Mouse (Mus musculus): ENCODE data around the gene Skida1.

Gene Skida1

DNA sequence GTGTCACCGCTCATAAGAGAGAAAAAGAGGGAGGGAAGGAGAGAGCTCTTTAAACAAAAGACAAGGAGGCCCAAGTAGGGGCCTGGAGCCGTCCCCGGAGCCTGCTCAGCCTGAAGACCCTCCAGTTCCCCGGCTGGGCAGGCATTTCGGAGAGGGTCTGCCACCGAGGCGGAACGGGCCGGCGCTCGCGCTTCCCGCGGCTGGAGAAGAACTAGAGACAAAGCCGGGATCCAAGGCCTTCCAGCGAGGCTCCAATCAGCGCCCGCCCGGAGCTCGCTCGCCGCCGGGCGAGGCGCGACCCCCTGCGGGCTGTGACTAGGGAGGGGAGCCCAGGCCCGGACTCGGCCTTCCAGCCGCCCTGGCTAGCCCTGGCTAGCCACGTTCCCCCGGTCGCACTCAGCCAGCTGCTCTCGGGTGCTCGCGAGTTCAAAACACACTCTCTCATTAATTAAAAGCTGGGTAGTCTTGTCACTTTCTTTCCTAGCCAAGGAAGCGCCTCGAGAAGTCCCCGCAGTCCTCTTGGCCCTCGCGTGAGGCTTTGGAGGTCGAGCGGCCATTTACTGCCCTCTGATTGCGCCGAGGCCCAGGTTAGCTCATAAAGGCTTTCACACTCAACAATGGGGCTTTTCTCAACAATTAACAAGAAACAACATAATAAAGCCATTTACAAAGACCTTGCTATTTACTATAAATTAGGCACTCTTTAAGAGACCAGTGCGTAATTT lies 9.1 kb downstream of the Skida1 start:
- peak; percentile 72 for DNase-seq (ENCODE audit: low read depth, low spot score)

DNA sequence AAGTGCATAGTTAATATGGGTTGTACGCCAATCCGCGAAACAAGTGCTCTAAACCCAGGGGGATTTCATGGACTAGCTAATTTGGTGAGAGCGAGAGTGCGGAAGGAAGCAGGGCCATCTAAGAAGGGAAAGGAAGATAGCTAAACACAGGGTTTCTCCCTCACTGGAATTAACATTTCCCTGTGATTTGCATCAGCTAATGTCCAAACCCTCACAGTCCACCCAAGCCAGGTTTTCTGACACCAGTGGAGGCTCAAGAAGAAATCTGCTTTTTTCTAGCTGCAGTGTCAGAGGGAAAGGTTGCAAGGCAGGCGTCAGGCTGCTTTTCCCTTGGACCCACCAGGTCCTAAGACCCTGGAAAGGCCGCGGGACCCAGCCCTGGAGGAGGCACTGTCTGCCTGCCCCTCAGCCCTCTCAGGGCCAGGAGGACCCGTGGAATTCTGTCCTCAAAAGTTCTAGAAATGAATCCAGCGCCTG lies 9.9 kb downstream of the Skida1 start:
- DNase-seq (ENCODE audit: low read depth, low spot score): no peak

DNA sequence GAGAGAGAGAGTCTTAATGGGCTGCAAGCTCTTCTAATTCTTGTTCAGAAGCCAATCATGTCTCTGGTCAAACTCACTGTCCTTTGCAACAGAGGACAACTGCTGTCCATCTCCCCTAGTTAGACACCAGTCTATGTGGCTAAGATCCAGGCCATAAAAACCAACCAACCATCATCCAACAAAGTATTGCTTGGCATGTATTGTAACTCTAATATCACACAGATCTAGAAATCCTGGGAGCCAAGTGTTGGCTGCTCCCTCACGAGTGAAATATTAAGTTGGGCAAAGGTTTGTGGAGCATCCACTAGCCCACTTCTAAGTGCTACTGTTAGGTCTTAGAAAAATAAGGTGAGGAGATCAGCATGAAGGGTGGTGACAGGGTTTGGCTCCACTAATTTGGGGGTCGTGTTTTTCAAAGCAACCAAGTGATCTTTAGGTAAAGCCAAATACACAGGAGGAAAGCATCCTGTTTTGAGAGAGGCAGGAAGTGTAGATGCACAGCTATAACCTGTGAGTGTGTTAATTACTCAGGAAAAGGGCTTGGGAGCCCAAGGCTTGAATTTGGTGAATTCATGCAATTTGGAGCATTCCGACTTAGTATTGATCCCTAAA lies 10.6 kb downstream of the Skida1 start:
- no peak for DNase-seq (ENCODE audit: low read depth, low spot score)

DNA sequence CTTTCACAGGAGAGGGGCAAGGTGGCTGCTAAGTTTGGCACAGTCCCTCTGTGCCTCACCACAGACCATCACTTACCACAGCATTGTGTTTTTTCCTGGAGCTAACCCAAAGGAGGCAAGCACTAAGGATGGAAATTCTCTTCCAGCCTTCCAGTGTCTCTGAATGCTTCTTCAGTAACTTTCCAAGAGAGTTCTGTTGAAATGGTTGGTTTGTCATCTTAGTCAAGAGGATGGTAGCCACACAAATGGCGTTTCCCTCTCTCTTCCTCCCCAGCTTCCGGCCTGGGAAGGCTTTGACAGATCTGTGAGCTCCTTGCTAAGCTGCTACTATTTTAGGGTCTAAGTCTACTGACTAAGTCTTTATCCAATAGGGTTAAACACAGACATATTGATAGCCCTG lies 11.4 kb downstream of the Skida1 start, which contains the start of gene A930004D18Rik:
A930004D18Rik (minus strand) TSS at position 247 of the 400 bp plus-strand sequence.
- no peak for DNase-seq (ENCODE audit: low read depth, low spot score)

DNA sequence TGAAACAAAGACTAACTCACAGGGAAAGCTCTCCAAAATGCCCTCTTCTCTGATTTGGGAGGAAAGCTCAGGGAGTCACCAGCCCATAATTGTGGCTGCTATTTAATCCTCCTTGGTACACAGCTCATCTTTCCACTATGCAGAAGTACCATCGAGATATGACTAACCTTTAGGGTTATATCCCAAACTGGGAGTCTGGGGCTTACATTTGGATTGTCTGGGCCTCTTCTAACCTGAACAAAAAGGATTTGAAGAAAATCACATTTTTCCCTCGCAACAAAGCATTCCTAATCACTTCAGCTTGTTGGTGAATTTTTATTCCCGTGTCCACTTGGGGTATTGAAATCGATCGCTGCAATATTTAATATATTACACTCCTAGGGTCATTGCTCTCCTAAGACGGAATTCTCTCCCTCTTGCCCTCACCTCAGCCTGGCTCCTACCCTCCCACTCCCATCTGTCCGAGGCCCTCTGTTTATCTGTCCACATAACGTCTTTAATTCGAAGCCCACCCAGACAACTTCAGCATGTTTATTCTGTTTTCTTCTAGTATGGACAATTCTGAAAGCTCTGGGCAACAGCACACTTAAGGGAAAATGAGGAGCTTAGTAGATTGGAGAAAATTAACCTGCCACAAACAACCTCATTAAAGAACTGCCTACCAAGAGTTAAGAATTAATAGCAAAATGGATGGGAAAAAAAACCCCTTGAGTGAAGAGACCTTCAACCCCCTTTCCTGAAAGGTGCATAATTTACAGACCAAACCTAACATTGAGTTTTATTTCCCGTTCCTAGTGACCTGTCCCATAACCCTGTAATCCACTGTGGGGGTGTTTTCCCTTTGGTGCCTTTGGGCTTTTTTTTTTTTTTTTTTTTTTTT lies 14.2 kb downstream of the Skida1 start:
- DNase-seq (ENCODE audit: low read depth, low spot score): no peak

DNA sequence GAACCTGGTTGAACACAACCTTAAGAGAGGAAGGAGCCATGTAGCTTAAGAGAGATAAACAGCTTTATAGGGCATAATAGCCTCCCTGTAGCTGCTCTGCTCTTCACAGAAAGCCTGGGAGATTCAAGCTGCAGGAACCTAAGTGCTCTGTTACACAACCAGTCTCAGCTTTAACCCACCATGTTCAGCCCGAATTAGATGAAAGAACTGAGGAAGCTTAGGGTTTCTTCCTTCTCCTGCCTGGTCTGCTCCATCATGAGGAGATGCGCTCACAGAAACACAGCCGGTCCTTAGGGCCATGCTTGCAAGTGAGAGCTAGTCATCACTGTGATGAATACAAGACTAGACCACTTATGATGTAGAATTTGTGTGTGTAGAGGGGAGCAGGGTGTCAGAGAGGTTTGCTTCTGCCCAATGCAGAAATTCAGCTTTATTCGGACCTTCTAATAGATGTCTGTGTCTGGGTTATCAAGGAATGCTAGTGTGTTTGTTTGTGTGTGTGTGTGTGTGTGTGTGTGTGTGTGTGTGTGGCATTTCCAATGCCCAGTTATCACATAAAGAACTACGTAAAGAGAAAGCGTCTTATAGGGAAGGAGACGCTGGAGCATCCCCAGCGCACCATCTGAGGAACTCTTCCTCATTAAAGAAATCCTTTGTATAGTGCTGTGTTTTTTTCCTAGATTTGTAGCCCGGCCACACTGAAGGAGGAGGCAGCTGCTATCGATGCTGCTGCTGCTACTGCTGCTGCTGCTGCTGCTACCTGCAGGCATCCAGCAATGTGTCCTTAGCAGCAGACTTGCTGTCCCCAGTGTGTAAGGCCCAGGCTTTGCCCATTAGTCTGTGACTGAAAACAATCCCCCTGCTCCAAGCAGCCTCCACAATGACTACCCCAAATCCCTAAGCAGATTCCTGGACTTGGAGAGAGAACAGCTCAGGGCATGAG lies 15.4 kb downstream of the Skida1 start:
- DNase-seq (ENCODE audit: low read depth, low spot score): no peak

DNA sequence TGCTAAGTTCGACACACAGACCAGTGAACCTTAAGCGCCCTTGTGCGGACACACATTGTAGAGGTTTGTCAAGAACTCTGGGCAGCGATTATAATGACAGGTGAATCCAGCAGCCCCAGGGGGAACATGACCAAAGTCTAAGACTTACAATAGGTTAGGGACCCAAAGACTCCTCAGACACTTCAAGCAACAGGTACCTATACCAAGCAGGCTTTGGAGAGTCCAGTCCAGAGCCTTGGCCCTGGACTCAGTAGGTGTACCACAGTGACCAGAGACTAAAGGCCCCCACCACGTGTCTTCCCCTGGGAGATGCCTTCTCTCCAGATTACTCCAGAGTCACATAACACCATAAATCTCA lies 16.3 kb downstream of the Skida1 start:
- DNase-seq (ENCODE audit: low read depth, low spot score): no peak

DNA sequence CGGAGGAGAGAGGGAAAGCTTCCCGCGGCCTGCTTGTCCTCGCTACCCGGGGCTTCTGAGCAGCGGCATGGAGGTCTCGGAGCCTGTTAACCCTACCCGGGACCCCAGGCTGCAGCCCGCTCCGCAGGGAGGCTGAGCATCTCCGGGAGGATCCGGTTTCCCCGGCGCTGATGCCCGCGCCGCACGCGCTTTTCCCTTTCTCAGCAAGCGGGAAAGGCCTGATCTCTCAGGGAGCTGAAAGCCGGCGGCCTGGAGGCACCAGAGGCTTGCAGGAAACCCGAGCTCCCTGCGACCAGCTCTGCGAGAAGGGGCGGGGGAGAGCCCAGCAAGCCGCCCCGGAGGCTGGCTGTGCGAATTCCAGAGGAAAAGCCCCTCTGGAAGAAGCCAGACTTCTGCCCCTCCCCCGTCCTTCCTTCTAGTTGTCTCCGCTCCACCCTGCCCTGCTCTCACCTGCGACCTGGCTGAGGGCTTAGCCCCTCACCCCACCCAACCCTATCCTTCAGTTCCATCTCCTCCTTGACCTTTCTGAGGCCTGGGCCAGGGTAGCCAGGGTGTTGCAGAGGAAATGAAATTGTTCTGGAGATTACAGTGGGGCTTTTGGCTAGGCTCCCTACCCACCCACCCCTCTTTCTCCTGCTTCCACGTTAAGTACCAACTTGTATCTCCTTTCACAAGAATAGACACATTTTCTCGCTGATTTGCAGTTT lies 16.9 kb downstream of the Skida1 start:
- peak; percentile 94 for DNase-seq (ENCODE audit: low read depth, low spot score)

DNA sequence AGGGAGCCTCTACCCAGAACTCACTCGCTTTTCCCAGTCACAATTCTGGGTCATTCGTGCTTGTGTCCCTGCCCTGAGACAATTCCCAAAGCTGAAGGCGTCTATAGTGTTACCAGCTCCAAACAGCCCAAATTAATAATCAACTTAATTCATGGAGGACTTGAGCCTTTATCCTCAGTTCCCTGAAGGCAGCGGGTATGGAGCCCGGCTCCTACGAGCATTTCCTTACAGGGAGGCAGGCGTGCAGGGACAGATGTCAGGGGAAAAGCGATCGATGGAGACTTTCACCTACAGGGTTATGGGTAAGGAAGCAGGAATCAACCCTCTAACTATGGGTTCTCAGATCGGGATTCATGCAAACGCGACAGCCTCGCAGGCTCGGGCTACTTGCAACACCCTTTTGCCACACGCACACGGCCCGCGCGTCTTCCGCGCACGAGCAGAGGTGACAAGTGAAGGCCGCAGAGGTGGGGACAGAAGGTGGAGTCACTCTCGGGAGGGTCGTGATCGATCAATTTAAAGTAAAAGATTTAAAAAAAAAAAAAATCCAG lies 17.5 kb downstream of the Skida1 start:
- DNase-seq (ENCODE audit: low read depth, low spot score): peak; percentile 70

DNA sequence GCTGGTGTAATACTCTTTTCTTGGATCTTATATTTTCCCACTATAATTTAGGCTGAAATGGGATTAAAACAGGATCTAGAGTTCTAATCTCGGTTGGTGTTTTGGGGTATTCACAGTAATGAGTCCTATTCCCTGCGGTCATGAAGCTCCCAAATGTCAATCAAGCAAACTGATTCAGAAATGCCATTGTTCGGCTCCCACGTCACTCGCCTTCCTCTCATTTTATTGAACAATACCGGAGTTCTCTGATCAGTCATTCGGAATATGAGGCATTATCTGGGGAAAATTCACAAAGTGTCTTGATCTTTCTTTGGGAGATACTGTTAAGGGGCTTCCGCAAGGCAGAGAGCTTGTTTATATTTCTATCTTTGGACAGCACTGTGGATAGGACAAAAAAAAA lies 18.3 kb downstream of the Skida1 start:
- DNase-seq (ENCODE audit: low read depth, low spot score): no peak

DNA sequence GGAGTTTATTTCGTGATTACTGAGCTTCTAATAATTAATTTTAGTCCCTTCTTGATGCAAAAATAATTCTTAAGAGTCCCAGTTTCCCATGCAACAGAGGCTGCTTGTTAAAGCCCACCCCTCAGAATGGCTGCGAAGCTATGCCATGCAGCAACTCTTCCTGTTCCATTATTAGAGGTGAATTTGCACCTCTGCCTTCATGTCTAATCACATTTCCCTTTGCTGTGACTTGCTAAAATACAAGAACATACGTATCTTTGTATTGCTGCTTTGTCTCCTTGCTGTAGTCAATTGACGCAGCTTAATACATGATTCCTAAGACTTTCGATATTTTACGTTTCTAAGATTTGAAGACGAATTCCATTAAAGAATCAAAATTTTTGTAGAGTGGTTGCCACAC lies 19.2 kb downstream of the Skida1 start:
- no peak for DNase-seq (ENCODE audit: low read depth, low spot score)

DNA sequence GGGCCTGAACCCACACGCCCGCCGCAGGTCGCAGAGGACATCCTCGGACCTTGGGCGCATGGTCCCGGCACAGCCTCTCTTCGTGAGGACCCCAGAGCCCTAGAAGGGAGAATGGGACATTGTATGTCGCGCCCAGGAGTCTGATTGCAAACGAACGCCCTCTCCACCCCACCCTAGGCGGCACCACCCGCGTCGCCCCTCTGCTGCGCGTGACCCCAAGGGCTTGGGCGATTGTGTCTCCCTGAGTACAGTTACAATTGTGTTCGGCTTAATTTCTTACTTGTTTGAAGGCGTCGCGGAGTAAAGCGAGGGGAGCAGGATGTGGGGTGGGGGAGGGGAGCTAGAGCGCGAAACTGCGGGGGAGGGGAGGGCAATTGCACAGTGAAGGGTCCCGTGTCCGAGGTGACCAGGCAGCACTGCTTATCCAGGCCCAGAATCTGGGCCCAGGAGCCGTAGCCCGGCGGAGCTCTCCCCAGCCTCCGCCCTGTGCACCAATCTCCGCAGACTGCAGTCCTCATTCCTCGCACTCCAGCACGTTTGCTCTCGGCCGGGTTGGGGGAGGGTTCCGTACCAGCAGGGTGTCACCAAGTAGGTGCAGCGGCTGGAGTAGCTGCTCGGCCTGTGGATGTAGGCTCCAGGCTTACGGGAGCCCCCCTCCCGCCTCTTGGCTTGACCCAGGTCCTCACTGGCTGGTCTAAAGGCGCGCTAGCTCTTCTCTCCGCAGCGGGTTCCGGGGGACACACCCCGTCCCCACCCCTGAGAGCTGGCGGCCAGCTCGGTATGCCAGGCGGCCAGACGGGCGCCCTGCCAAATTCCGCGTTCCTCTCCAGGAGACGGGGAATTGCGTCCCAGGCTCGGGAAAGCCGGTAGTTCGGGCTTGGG lies 20.5 kb downstream of the Skida1 start:
- DNase-seq (ENCODE audit: low read depth, low spot score): peak; percentile 92

DNA sequence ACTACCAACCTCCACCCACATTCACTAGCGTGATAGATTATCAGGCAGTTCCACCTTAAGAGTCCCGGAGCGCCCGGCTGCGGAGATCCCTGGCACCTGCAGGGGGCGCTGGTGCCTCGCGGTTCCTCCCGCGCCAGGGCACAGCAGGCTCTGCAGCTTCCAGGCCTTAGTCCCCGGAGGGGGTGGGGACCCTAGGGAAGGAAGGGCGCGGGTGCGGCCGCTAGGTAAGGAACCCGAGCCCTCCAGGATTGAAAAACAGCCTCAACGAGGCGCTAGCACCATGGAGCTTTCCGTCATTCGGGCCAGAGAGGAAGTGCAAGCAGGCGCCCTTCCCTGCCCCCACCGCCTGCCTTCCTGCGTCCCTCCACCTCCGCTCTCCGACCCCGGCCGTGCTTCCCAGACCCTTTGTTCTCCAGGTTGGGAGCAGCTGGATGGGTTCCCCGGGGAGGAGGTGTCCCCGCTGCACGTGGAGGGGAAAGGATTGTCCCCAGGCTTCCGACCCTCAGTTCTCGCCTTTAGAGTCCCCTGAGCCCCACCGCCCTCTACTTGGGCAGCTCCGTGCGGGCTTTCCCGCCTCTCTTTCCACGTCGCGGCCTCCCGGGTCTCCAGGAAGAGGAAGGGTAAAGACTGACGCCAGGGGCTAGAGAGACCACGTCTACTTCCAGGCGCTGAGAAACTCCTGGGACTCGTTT lies 21.3 kb downstream of the Skida1 start:
- peak; percentile 99 for DNase-seq (ENCODE audit: low read depth, low spot score)

DNA sequence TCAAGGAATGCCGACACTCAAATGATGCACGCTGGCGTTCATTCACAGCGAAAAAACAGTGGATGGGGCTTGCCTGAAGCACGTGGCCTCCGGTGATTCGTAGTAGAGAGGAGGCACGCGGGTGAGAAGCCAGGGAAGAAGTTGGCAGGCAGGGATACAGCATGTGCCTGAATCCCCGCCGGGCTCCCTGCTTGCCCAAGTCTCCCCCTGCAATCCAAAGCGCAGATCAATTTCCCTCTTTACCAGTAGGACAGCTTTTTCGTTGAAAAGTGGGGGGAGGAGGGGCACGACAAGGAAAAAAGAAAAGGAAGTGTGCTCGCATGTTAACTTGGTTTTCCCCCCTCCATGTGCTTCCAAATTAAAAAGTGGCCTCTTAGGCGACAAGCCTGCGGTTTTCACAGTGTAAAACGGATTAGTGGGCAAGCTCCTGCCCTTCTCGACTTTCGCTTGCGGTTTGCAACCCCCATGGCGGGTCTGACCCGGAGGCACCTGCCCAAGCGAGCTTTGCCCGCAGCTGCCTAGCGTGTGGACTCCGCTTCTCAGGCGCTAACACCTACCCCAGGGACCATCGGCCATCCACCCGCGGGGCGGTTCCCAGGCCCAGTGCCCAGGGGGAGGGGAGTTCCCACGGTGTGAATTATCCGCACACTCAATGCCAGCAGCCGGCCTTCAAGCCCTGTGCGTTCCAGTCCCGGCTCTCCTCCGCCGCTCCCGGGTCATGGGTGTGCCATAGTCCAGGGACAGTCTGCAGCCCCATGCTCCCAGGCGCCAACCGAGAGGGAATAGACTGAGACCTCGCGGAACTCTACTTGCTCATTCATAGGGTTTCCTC lies 22.5 kb downstream of the Skida1 start:
- DNase-seq (ENCODE audit: low read depth, low spot score): peak; percentile 89

DNA sequence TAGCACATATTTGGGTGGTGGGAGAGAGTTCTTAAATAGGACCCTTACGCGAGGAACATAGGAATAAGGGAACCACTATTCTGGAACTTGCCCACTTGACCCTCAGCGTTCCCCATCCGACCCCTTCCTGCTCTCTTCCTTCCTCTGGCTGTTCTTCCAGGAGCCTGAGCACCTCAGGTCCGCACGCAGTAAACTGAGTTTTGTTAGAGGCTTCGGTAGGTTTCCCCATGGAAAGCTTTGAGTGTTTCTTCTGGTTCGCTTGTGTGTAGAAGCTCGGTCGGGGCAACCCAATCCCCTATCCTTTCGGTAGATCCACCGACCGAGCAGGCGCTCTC lies 23.1 kb downstream of the Skida1 start:
- no peak for DNase-seq (ENCODE audit: low read depth, low spot score)

DNA sequence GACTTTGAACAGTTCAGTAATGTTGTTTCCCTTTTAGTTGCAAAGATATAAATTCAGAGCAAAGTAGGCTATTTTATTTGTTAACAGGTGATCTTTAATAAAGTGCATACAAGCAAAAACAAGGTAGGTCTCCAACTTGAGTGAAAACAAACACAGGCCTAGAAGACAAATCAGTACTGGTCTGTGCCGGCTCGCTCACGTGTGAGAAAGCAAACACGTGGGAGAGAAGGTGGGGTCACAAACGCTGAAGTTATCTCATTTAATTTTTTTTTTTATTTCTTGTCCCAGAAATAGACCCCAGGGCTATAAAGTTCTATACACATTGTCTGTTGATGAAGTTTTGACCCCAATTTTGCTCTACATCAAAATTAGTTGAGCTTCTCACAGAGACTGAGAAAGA lies 23.7 kb downstream of the Skida1 start:
- DNase-seq (ENCODE audit: low read depth, low spot score): peak; percentile 80

DNA sequence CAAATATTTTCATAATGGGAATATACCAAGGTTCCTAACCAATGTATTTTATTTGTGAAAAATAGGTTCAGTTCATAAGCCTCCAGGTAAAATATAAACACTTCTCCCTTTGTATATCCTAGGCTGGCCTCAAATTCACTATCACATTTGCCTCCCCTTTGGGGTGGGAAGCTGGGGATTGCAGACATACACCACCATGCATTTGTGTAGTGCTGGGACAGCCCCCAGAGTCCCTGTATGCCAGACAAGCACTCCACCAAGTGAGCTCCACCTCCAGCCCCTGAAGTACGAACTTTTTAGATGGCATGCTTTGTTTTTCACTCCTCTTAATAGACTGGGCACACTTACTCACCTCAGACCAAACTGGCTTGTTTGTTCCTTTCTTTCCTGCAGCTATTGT lies 26.0 kb downstream of the Skida1 start:
- no peak for DNase-seq (ENCODE audit: low read depth, low spot score)

DNA sequence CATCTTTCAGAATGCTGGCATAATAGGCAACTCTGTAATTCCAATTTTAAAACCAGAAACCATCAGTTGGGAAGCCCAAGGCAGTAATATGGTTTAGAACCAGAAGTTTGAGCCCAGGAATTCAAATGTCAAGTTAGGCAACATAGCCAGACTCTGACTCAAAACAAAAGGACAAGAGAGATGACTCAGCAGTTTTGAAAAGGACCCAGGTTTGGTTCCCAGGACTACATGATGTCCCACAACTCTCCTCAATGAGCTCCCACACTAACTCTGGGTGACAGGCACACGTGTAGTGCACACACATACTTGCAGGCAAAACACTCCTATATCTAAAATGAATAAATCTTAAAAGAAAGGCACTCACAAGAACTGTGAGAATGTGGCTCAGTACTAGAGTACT lies 29.7 kb downstream of the Skida1 start:
- DNase-seq (ENCODE audit: low read depth, low spot score): peak; percentile 50
